Mouse (Mus musculus): ENCODE measurements around the gene Rrn3.
"Not testable (repeated sequence)": the region's sequence is repeated elsewhere in the genome, so short reads cannot be mapped to it uniquely, and the experiment has no call there.

The Rrn3 gene

GRCm38 (mm10) chr16:13780353-13781036 is at the start of gene Rrn3:
TSS of gene Rrn3 (plus strand) at chr16:13780708.
- DNase-seq (ENCODE audit: low spot score in 2 of 2), result peak; percentile 65 to 85

- DNase-seq (ENCODE audit: low spot score in 2 of 2), result no peak
These were observed 47.7 kb upstream of the Rrn3 start for GRCm38 (mm10) chr16:13732786-13733185.

- DNase-seq (ENCODE audit: low spot score in 2 of 2), result peak; percentile 67 to 77
These were observed 46.9 kb upstream of the Rrn3 start for GRCm38 (mm10) chr16:13733518-13734137.

- no peak for DNase-seq (ENCODE audit: low spot score in 2 of 2)
These were observed 44.5 kb upstream of the Rrn3 start for GRCm38 (mm10) chr16:13735977-13736376.

GRCm38 (mm10) chr16:13739044-13739443 is 41.5 kb upstream of the Rrn3 start:
- not testable (repeated sequence) for DNase-seq (ENCODE audit: low spot score in 2 of 2)

GRCm38 (mm10) chr16:13740844-13741243 is 39.7 kb upstream of the Rrn3 start:
- DNase-seq (ENCODE audit: low spot score in 2 of 2), result no peak

- no peak for DNase-seq (ENCODE audit: low spot score in 2 of 2)
These were observed 32.8 kb upstream of the Rrn3 start for GRCm38 (mm10) chr16:13747708-13748107.

GRCm38 (mm10) chr16:13748124-13748523 is 32.4 kb upstream of the Rrn3 start:
- DNase-seq (ENCODE audit: low spot score in 2 of 2), result no peak

GRCm38 (mm10) chr16:13748813-13749212 is 31.7 kb upstream of the Rrn3 start:
- DNase-seq (ENCODE audit: low spot score in 2 of 2), result not testable (repeated sequence)

GRCm38 (mm10) chr16:13749306-13749705 is 31.2 kb upstream of the Rrn3 start:
- no peak for DNase-seq (ENCODE audit: low spot score in 2 of 2)

- DNase-seq (ENCODE audit: low spot score in 2 of 2), result no peak
These were observed 30.5 kb upstream of the Rrn3 start for GRCm38 (mm10) chr16:13749981-13750380.

- no peak for DNase-seq (ENCODE audit: low spot score in 2 of 2)
These were observed 29.9 kb upstream of the Rrn3 start for GRCm38 (mm10) chr16:13750626-13751025.

GRCm38 (mm10) chr16:13753986-13754385 is 26.5 kb upstream of the Rrn3 start:
- no peak for DNase-seq (ENCODE audit: low spot score in 2 of 2)

- DNase-seq (ENCODE audit: low spot score in 2 of 2), result peak; percentile 78 to 93
These were observed 25.9 kb upstream of the Rrn3 start for GRCm38 (mm10) chr16:13754400-13755190.

- DNase-seq (ENCODE audit: low spot score in 2 of 2), result no peak
These were observed 22.7 kb upstream of the Rrn3 start for GRCm38 (mm10) chr16:13757823-13758222.

- not testable (repeated sequence) for DNase-seq (ENCODE audit: low spot score in 2 of 2)
These were observed 17.7 kb upstream of the Rrn3 start for GRCm38 (mm10) chr16:13762807-13763206.

- DNase-seq (ENCODE audit: low spot score in 2 of 2), result no peak
These were observed 16.0 kb upstream of the Rrn3 start for GRCm38 (mm10) chr16:13764519-13764918.

- no peak for DNase-seq (ENCODE audit: low spot score in 2 of 2)
These were observed 14.1 kb upstream of the Rrn3 start for GRCm38 (mm10) chr16:13766367-13766766.

GRCm38 (mm10) chr16:13771603-13772002 is 8.9 kb upstream of the Rrn3 start:
- DNase-seq (ENCODE audit: low spot score in 2 of 2), result not testable (repeated sequence)

GRCm38 (mm10) chr16:13772051-13772450 is 8.5 kb upstream of the Rrn3 start:
- DNase-seq (ENCODE audit: low spot score in 2 of 2), result not testable (repeated sequence)

GRCm38 (mm10) chr16:13774011-13774410 is 6.5 kb upstream of the Rrn3 start:
- DNase-seq (ENCODE audit: low spot score in 2 of 2), result not testable (repeated sequence)

- DNase-seq (ENCODE audit: low spot score in 2 of 2), result not testable (repeated sequence)
These were observed 5.9 kb upstream of the Rrn3 start for GRCm38 (mm10) chr16:13774651-13775050.

GRCm38 (mm10) chr16:13781216-13781615 is 708 bp downstream of the Rrn3 start:
- DNase-seq (ENCODE audit: low spot score in 2 of 2), result no peak

All from cerebellum, postnatal 4 days (tissue).